Mouse (Mus musculus): ENCODE measurements around the gene Fam149b.

Fam149b gene

GRCm38 (mm10) chr14:20389446-20390079 lies 41.6 kb downstream of the Fam149b start:
- no peak for DNase-seq (ENCODE audit: low read depth, low spot score)

- DNase-seq (ENCODE audit: low read depth, low spot score): no peak
These were observed 44.4 kb downstream of the Fam149b start for GRCm38 (mm10) chr14:20392326-20392725.

- DNase-seq (ENCODE audit: low read depth, low spot score): peak; percentile 95
These were observed 45.4 kb downstream of the Fam149b start, which contains the start of gene Mrps16 for GRCm38 (mm10) chr14:20393205-20393913. Mrps16 (minus strand) TSS chr14:20393634.

DNA sequence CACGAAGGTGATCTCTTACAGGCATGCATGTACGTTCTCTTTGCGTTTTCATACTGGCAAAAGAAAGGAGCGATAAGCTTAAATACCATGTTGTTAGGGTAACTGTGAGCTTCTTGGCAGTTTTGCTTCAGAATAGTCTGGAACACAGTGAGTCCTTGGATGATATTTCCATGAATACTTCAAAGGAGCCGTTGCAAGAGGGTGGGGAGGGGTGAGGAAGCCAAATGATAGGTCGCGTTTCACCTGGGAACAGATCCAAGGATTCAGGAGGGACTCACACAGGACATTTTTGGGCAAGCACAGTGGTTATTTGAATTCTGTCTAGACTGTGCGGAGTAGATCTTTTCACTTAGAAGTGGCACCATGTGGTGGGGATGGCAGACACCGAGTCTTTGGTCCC lies 49.3 kb downstream of the Fam149b start:
- no peak for DNase-seq (ENCODE audit: low read depth, low spot score)

DNA sequence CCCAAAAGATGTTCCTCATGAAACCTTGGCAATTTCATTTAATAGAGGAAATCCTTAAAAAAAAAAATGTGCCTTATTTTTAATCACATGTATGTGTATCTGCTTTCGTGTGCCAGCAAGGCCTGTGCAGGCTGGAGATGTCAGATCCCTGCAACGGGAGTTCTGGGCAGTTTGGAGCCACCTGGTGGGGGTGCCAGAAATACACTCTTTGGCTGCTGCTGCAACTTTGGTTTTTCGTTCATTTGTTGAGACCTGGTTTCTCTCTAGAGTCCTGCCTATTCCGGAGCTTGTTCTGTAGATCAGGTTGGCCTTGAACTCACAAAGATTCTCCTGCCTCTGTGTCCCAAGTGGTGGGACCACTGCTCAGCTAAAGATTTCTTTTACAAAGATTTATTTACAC lies 50.9 kb downstream of the Fam149b start:
- no peak for DNase-seq (ENCODE audit: low read depth, low spot score)

DNA sequence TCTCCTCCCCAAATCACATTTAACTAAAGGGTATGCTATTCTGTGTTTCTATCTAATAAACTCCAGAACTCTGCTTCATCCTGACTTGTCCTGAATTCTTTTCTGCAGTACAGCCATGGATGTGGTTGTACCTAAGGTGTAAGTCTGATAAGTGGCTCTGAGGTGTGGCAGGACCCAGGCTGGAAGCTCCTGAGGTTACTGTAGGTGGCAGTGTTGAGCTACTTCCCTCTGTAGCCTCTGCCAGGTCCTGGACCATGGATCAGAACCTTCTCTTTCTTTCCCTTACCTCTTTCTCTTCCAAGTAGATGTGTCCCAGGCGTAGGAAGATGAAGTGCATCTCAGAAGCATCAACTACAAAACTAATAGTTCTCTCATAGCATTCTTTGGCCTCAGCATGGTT lies 52.1 kb downstream of the Fam149b start:
- DNase-seq (ENCODE audit: low read depth, low spot score): no peak

- no peak for DNase-seq (ENCODE audit: low read depth, low spot score)
These were observed 74.3 kb downstream of the Fam149b start for GRCm38 (mm10) chr14:20422257-20422656.

DNA sequence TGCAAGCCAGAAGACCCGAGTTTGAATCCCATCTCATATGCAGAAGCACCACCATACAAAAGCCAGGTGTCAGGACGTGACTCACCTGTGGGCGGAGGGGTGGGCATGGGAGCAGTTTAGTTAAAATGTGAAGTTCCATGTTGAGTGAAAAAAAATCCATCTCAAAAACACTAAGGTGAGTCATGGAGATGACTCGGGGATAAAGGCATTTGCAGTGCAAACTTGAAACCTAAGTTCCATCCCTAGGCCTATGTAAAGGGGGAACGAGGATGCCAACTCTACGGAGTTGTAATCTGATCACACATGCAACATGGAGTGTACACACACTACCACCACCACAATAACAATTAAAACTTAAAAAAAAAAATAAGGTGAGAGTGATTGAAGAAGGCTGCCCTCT lies 75.1 kb downstream of the Fam149b start:
- no peak for DNase-seq (ENCODE audit: low read depth, low spot score)

DNA sequence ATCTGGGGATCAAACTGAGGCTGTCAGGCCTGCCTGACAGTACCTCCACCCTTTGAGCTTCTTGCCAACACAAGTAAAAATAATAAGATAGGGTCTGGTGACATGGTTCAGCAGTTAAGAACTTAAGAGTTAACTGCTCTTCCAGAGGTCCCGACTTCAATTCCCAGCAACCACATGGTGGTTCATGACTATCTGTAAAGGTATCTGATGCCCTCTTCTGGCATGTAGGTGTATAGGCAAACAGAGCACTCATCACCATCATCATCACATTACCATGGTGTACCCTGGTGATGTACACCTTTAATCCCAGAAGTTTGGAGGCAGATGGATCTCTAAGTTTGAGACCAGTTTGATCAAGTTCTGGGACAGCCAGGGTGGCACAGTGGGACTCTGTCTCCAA lies 80.6 kb downstream of the Fam149b start:
- no peak for DNase-seq (ENCODE audit: low read depth, low spot score)

DNA sequence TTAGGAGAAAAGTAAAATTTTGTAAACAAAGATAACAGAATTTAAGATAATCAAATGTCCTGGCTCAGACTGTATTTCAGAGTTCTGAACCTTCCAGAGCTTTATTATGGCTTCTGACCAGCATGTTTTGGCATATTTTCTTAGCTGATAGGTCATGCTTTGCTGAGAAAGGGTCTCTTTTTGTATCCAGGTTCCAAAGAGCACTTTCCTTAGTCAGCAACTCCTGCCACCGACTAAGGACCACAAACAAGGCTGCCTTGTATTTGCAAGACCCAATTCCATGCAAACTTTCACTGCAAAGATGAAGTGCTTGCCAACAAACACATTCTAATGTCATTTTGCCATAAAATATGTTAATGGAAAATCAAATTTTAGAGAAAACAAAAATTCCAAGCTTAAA lies 81.9 kb downstream of the Fam149b start:
- no peak for DNase-seq (ENCODE audit: low read depth, low spot score)

DNA sequence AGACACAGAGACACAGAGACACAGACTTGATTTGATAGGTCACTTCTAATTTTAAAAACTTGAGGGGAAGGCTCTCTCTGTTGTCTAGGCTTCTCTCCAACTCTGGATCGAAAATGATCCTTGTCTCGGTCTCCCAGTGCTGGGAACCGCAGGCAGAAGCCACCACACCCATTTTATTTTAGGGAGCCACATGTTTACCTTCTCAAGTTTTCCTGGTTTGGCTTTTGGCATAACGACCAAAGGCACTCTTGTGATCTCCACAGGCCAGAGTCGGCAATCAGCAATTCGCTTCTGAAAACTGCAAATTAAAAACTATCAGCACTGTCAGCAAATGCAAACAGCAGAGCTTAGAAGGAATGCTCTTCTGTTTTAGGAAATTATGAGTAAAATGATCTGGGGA lies 83.8 kb downstream of the Fam149b start:
- no peak for DNase-seq (ENCODE audit: low read depth, low spot score)

GRCm38 (mm10) chr14:20432420-20432819 lies 84.5 kb downstream of the Fam149b start:
- no peak for DNase-seq (ENCODE audit: low read depth, low spot score)

Measured in forelimb bud, embryonic 11.5 days (tissue).